Mouse (Mus musculus) ovary, adult 10 weeks (tissue): Measurements from ENCODE around the gene Igfn1. TPM values are rescaled to one million over a fixed set of nuclear protein-coding genes. Genes with fewer than 3 reads are reported as not detected.

Experiments
- polyA plus RNA-seq: library from polyadenylated mRNA; stranded (reverse); fragments of 350-450 nt; fragmentation: Illumina TruSeq; extraction: RNeasy Lipid Tissue Mini Kit (QIAGEN cat#74804); gene quantifications from one replicate; pipeline ENCODE4 v1.2.3, GENCODE M21; 2014

The Igfn1 gene
- polyA plus RNA-seq, result not detected

DNA sequence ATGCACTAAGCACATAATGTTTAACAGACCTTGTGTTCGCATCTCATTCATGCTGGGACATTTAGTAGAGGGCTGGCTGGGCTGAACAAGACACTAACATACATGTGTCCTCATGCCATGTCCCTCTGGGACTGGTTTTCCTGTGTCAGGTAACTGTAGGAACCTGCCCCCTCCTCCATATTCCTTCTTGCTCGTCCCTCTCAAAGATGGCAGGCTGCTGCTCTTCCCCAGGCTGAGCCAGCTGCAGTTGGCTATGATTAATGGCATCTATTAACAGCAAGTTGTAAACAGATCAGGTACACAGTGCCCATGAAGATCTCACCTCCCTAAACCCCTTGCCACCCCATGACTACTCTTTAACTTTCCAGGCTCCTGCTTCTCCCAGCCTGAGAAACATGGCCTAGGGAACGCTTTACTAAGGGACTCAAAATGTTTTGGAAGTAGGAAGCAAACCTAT is at the start of gene Igfn1:
TSS of gene Igfn1 (minus strand) at position 51 of the 457 bp plus-strand sequence.

DNA sequence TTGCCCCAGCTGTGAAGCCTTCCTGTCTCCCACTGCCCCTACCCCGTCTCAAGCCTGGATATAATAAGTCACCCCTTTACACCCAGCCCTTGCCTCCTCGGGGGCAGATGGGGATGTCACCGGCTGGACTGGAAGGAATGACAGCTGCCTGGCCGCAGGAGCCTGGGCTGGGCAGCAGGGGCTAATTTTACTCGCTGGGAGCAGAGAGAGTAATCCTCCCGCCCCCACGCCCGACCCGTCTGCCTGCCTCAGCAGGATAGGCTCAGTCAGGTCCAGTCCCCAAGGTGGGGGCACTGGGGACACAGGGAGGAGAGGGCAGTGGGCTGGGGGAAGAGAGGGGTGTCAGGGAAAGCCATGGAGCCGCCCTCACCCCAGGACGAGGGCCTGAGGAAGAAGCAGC is 46.4 kb upstream of the Igfn1 start, which contains the start of gene Cacna1s:
TSS of gene Cacna1s (plus strand) at position 204 of the 400 bp plus-strand sequence.

GRCm38 (mm10) chr1:136050312-136051012 is 44.3 kb upstream of the Igfn1 start, which contains the start of gene Ascl5:
Gene Ascl5, plus strand, starts transcription at chr1:136050804.

DNA sequence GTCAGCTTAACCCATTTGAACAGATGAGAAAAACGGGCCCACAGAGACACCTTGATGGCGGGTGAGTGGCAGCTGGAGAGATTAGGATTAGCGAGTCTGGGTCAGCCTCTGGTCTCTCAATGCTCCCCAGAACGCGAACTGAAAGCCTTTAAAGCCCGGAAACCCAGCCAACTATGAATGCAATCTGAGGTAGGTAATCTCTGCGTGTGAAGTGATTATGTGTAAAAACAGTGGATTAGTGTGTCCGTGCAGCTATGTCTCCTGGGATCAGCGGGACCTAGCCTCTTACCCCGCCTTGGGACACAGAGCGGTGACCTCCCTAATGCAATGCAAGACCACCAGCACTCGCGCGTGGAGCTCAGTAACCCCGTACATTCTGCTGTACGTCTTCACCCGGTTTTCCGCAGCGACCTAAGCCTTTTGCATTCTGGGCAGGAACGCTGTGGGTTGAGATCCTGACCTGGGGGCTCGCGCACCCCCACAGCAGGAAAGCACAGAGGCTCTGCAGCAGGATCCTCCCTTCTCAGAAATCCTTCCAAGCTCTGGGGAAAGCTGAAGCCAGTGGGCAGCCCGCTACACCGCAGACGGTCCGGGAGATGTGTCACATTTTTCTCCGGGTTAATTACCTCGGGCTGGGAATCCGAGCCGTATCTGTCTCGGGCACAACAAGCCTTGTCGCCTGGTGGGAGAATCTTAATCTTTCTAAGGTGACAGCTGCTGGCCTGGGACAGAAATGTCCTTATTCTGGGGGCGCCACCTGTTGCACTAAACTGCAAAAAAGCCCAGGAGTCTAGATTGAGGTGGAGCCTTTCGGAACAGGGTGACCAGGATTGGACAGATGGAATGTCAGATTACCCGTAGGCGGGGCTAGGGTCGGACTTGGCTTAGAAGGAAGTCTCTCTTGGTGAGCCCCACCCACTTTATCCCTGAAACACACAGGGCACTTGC is 1.3 kb upstream of the Igfn1 start, which contains the start of gene Tmem9:
TSS of gene Tmem9 (plus strand) at position 940 of the 948 bp plus-strand sequence.

DNA sequence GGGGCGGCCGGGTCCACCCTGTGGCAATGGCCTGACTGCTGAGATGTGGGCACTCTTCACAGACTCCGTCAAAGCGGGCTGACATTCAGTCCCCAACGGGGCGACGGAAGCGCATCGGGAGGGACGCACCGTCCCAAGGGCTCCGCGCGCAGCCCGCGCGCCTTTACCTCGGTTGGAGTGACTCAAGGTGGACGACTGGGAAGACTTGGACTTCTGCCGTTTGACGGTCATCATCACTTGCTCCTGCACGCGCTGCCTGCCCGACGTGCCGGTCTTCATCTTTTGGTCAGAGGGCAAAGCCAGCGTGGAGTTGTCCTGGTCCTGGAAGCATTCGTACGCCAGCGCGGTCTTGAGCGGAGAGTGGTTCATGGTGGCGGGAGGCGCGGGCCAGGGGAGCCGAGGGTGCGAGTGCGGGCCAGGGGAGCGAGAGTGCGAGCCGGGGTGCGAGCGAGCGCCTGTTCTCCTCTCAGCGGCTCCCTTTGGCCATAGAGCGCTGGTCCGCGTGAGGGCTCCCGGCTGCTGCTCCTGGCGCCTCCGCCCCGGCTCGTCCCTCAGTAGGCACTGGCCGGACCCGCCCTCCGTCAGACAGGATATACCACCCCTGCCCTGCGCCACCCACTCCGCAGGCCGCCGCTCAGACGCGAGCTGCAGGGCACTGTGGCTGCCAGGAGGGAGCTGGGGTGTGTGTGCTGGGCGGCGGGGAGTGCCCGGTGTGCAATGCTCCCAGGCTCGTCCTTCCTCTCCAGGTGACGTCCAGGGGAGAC is 87.3 kb downstream of the Igfn1 start, which contains the start of gene Pkp1:
TSS of gene Pkp1 (minus strand) at position 564 of the 764 bp plus-strand sequence.

Other genes starting within 250 kb of the Igfn1 start
- gene Phlda3, start 240.2 kb downstream of the Igfn1 start, polyA plus RNA-seq, result 2.9 TPM
- not detected for gene Tnni1, start 226.9 kb downstream of the Igfn1 start, polyA plus RNA-seq
- 0.14 TPM for gene Lad1, start 187.7 kb downstream of the Igfn1 start, polyA plus RNA-seq
- 2.8 TPM for gene Tnnt2, start 170.0 kb downstream of the Igfn1 start, polyA plus RNA-seq
- gene Pkp1, start 87.1 kb downstream of the Igfn1 start, polyA plus RNA-seq, result 0.09 TPM
- 5.3 TPM for gene Tmem9, start 1.8 kb upstream of the Igfn1 start, polyA plus RNA-seq
- gene Ascl5, start 44.5 kb upstream of the Igfn1 start, polyA plus RNA-seq, result not detected
- gene Cacna1s, start 46.4 kb upstream of the Igfn1 start, polyA plus RNA-seq, result not detected
- 0.17 TPM for gene Kif21b, start 125.0 kb upstream of the Igfn1 start, polyA plus RNA-seq
- not detected for gene Mroh3, start 206.5 kb upstream of the Igfn1 start, polyA plus RNA-seq
- 0.20 TPM for gene Inava, start 227.9 kb upstream of the Igfn1 start, polyA plus RNA-seq